Mouse (Mus musculus) megakaryocyte, embryonic 14.5 days (primary cell): ENCODE results near the gene Epm2aip1.

Experiments
- FLI1 ChIP-seq: IDR thresholded peaks from 2 replicates; pipeline ENCODE4 v1.6.1; 2012; ENCODE audit warnings: low read length, inconsistent platforms, mixed read lengths
- GATA1 ChIP-seq: IDR thresholded peaks from 3 replicates; pipeline ENCODE4 v1.6.1; 2012; ENCODE audit warnings: mixed read lengths, low read length, inconsistent platforms, borderline replicate concordance

DNA sequence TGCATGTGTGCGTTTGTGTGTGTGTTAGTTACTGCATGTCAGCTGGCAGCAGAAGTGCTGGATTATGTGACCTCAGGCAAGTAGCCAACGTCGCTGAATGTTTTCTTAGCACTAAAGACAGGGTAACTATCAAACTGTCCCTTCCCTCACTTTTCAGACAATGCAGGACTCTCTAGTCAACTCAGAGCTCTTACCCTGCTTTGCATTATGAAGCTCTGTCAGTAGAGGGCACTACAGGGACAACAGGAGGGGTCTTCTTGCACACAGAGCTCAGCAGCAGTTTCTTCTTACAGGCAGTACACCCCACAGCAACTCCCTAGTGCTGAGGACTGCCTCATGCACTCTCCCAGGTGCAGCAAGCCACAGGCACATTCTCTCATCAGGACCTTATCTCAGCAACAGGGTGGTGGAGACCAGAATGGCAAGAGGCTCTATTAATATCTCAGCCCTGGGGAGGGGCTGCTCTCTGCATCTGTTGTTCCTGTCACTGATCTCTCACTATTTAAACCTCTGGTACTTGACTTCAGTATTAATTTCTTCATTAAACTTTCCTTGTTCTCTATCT is 24.0 kb upstream of the Epm2aip1 start:
- TF ChIP-seq GATA1 (no peak), FLI1 (no peak)
